Mouse (Mus musculus): Measurements from ENCODE around the gene Zdhhc19. TPM values are rescaled to one million over a fixed set of nuclear protein-coding genes. Genes with fewer than 3 reads are reported as not detected.
A peak's percentile ranks its signal among the peaks of the same experiment; 100 is the strongest.

Zdhhc19 gene
- under 1 TPM in 1 of 4 experiments, not detected in 3; 0.27 TPM for total RNA-seq (2022)

GRCm38 (mm10) chr16:32495965-32496364 is at the start of gene Zdhhc19:
Gene Zdhhc19, plus strand, starts transcription at chr16:32496265.
- no peak for DNase-seq (ENCODE audit: low spot score in 2 of 2)

GRCm38 (mm10) chr16:32446563-32447138 is 49.4 kb upstream of the Zdhhc19 start:
- no peak for DNase-seq (ENCODE audit: low spot score in 2 of 2)

DNA sequence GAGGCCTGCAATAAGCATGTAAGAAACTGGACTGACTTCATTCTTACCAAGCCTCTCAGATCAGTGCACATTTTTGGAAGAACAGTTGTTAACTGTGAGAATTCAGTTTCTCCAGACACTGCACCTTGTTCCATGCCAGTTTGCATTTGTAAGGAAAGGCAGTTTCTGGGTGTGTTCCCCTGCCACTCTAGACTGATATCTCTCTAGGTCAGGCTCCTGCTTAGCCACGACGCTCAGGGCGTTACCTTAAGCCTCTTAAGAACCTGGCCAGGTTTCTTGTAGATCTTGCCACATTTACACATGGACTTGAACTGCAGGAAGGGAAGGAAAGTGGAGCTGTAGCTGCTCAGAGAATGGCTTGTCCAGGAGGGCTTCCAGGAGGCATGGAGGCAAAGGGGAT is 46.4 kb upstream of the Zdhhc19 start:
- DNase-seq (ENCODE audit: low spot score in 2 of 2), result no peak

DNA sequence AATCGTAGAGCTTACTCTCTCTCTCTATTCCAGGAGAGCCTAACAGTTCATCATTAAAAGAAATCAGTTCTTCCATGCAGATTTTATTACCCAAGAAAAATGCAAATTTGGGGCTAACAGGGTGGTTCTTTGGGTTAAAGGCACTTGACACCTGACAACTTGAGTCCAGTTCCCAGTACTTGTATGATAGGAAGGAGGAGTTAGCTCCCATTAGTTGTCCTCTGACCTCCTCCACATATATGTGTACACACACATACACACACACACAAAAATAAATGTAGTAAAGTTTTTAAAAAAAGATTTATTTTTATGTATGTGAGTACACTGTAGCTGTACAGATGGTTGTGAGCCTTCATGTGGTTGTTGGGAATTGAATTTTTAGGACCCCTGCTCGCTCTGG is 45.9 kb upstream of the Zdhhc19 start:
- no peak for DNase-seq (ENCODE audit: low spot score in 2 of 2)

DNA sequence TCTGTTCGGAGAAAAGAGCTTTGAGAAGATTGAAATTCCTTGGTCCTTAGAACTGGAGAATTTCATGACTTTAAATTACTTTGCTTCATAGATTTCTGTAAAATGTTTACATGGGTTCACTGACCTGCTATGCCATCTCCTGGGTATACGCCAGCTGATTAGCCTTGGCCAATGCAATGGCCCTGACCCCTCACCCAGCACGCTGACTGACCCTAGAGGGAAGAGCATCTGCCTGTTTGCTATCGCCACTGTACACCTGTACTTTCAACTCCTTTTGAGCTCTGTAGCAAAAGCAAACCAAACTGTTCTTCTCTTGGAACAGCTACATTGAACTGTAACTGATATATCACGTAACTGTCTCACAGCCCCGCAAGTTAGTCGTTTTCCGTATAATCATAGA is 43.0 kb upstream of the Zdhhc19 start:
- DNase-seq (ENCODE audit: low spot score in 2 of 2), result no peak

DNA sequence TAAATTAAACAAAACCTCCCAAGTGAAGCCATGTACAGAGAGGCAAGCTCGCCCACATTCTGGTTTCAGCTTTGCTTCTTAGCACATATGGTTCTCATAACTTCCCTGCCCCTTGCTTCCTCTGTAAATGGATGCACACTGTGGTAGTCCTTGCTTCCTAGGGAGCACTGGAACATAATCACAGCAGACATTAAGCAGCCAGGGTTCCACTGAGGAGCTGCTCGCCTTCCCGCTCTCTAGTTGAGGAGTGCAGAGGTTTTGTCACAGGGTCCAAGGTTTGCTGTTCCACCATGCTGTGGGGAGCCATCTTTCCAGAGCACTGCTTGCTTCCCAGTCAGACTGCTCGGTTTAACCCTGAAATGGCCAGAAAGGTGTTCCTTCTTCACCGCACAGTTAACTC is 41.4 kb upstream of the Zdhhc19 start:
- no peak for DNase-seq (ENCODE audit: low spot score in 2 of 2)

- no peak for DNase-seq (ENCODE audit: low spot score in 2 of 2)
Observed at GRCm38 (mm10) chr16:32456086-32456485, 40.0 kb upstream of the Zdhhc19 start.

- no peak for DNase-seq (ENCODE audit: low spot score in 2 of 2)
Observed at GRCm38 (mm10) chr16:32456761-32457160, 39.3 kb upstream of the Zdhhc19 start.

DNA sequence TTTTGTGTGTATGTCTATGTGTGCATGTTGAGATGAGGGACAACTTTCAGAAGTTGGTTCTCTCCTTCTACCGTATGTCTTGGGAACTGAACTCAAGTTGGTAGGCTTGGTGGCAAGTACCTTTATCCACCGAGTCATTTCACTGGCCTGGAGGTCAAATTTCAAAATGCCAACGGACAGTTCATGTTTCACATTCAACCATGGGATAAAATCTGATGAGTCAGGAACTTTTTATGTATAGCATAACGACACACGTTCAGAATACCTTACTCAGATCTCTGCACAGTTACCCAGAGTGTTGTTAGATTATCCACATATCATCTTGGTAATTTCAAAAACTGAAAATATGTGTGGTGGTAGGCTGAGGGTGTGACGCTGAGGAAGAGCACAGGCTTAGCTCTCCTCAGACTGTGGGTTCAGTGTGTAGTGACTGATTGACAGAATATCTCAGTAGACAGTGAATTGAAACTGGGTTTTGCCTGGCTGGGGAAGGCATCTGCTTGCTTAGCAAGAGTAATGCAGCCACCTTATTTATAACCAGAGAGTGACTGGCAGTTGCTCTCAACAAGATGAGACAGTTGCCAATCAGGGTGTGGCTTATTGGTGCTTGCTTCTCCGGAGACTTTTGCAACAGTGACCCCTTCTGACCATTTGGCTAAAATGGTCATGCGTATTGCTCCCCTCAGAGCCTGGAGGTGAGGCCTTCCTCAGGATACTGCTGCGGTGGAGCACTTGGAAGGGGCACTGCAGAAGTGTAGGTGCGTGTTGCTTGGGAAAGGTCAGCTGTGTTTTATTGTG is 38.3 kb upstream of the Zdhhc19 start:
- DNase-seq (ENCODE audit: low spot score in 2 of 2), result peak; percentile 39 to 48

GRCm38 (mm10) chr16:32460518-32460917 is 35.5 kb upstream of the Zdhhc19 start:
- DNase-seq (ENCODE audit: low spot score in 2 of 2), result no peak

- no peak for DNase-seq (ENCODE audit: low spot score in 2 of 2)
Observed at GRCm38 (mm10) chr16:32461713-32462112, 34.4 kb upstream of the Zdhhc19 start.

DNA sequence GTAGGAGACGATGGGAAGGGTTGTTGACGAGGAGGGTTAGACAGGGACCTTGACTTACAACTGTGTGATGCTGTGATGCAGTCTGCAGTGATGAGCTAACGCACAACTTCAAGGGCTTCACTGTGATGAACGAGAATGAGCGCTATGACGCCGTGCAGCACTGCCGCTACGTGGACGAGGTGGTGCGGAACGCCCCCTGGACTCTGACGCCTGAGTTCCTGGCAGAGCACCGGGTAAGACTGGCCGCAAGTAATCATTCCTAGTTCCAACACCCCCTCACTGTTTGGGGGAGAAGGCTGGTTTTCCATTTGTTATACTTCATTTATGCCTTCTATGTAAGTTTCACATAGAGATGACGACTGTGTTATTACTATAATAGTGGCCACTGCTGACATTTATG is 33.1 kb upstream of the Zdhhc19 start:
- DNase-seq (ENCODE audit: low spot score in 2 of 2), result no peak

GRCm38 (mm10) chr16:32463426-32463825 is 32.6 kb upstream of the Zdhhc19 start:
- no peak for DNase-seq (ENCODE audit: low spot score in 2 of 2)

DNA sequence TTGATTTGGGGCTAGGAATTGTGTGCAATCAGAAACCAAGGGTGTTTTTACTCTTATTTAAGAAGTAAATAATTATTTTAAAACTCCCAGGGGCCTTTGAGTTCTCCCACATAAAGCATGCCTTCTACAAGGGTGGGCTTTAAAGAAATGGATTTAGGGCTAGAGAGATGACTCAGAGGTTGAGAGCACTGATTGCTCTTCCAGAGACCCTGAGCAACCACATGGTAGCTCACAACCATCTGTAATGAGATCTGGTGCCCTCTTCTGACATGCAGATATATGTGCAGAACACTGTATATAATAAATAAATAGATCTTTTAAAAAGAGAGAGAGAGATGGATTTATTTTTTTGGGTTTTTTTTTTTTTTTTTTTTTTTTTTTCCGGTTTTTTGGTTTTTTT is 31.2 kb upstream of the Zdhhc19 start:
- DNase-seq (ENCODE audit: low spot score in 2 of 2), result no peak

GRCm38 (mm10) chr16:32468488-32468887 is 27.6 kb upstream of the Zdhhc19 start:
- DNase-seq (ENCODE audit: low spot score in 2 of 2), result no peak

DNA sequence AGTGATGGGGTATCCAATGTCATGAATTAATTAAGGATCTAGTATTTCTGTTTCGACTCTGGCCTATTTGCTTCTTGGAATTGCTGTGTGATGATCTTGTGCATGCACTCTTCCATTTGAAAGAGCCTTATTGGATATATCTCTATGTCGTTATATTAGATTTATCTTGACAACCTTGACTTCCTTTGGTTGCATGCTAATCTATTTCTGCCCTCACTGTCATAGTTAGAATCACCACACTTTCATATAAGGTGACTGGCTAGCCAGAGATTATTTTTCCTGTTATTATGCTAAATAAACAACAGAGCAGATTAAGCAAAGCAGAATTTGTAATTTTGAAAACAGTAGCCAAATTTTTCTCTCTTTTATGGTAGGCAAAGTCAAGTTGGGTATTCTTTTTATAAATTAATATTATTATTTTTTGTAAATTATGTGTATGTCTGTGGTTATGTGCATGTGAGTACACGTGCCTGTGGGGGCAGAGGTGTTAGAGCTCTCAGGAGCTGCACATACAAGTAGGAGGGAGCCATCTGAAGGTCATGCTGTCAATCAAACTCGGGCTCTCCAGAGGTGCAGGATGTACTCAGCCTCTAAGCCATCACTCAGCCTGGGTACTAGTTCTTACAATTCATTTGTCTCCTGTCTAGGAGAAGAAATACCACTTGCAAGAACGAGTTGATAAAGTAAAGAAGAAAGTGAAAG is 26.5 kb upstream of the Zdhhc19 start:
- no peak for DNase-seq (ENCODE audit: low spot score in 2 of 2)

- peak; percentile 18 to 22 for DNase-seq (ENCODE audit: low spot score in 2 of 2)
Observed at GRCm38 (mm10) chr16:32472276-32473015, 23.6 kb upstream of the Zdhhc19 start.

DNA sequence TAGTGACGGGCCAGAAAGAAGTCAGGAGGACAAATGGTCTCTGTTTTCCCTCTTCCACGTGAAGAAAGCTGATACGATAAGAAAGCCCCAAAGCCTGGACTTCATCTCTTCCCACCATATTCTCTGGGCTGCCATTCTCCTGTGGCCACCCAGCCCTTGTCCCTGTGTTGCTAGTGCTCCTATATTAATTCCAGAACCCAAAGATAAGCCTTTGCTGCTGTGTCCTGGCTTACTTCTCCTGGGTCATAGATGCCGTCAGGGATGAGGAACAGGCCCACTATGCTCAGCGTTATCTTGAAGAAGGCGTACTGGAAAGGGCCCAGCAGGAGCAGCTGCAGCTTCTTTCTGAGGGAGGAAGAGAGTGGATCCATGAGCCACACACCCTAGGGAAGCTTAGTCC is 18.8 kb upstream of the Zdhhc19 start:
- no peak for DNase-seq (ENCODE audit: low spot score in 2 of 2)

DNA sequence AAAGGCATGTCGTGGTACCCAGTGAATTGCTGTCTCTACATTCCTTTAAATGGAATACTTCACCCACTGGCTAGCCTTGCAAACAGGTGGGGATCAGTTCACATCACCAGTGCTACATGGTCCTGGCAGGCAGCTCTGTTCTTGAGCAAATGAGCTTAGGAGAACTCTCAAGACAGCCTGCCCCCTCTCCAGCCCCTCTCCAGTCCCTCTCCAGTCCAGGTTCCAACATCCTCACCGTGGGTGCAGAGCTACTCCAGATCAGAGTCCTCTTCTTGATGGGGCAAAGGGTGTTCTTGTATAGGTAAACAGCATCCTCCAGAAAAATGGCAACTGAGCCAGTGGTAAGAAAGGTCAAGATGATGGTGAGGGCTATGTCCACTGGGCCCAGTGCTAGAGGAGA is 16.6 kb upstream of the Zdhhc19 start:
- DNase-seq (ENCODE audit: low spot score in 2 of 2), result no peak

- no peak for DNase-seq (ENCODE audit: low spot score in 2 of 2)
Observed at GRCm38 (mm10) chr16:32484431-32484871, 11.6 kb upstream of the Zdhhc19 start.

GRCm38 (mm10) chr16:32485209-32485608 is 10.9 kb upstream of the Zdhhc19 start:
- no peak for DNase-seq (ENCODE audit: low spot score in 2 of 2)

GRCm38 (mm10) chr16:32486046-32486445 is 10.0 kb upstream of the Zdhhc19 start:
- no peak for DNase-seq (ENCODE audit: low spot score in 2 of 2)
